Mouse (Mus musculus) small intestine, adult 2 months (tissue): ENCODE measurements around the gene Olfr1509. TPM values are rescaled to one million over a fixed set of nuclear protein-coding genes. Genes with fewer than 3 reads are reported as not detected.

Experiments used
- H3K27ac ChIP-seq: fragments of 200-500 bp; 2 replicates; pipeline ENCODE4 v1.5.1; 2012; ENCODE audit warnings: low read depth, low read length, control low read depth, inconsistent platforms; ENCODE audit not compliant: insufficient read depth
- H3K27me3 ChIP-seq: fragments of 200-500 bp; 2 replicates; pipeline ENCODE4 v1.6.1; 2012; ENCODE audit warnings: mild to moderate bottlenecking, moderate library complexity, low read length, inconsistent platforms; ENCODE audit not compliant: control insufficient read depth, insufficient read depth
- H3K36me3 ChIP-seq: fragments of 200-500 bp; 2 replicates; pipeline ENCODE4 v1.6.1; 2012; ENCODE audit warnings: mild to moderate bottlenecking, low read length, control low read depth, inconsistent platforms; ENCODE audit not compliant: control insufficient read depth, insufficient read depth
- H3K4me1 ChIP-seq: fragments of 200-500 bp; 2 replicates; pipeline ENCODE4 v1.6.1; 2012; ENCODE audit warnings: low read length, inconsistent platforms, mixed read lengths; ENCODE audit not compliant: control insufficient read depth, insufficient read depth, insufficient read length
- H3K4me3 ChIP-seq: fragments of 200-500 bp; 2 replicates; pipeline ENCODE4 v1.5.1; 2012; ENCODE audit warnings: low read depth, mild to moderate bottlenecking, control low read depth, inconsistent platforms, low read length, moderate library complexity
- CTCF ChIP-seq: fragments of 200-500 bp; IDR thresholded peaks from 2 replicates; pipeline ENCODE4 v1.5.1; 2012; ENCODE audit warnings: low read depth, mild to moderate bottlenecking, control low read depth, inconsistent platforms, low read length, moderate library complexity, mixed read lengths; ENCODE audit not compliant: insufficient replicate concordance, insufficient read length; ENCODE audit errors: extremely low read depth
- POLR2A ChIP-seq: fragments of 200-500 bp; IDR thresholded peaks from 2 replicates; pipeline ENCODE4 v1.6.1; 2012; ENCODE audit warnings: low read depth, mild to moderate bottlenecking, control low read depth, inconsistent platforms, low read length, moderate library complexity
- WGBS: fragments of 180-500 bp; shearing (Covaris S2); methylation state at CpG from one replicate; pipeline ENCODE4 v1.1.7; 2018; 5-methylcytosine and 5-hydroxymethylcytosine counted together
- polyA plus RNA-seq: library from polyadenylated mRNA; depleted of rRNA; stranded (reverse); fragments of >200 nt; gene quantifications from 2 replicates; pipeline ENCODE4 v1.2.3, GENCODE M21; 2012; rRNA removed

Olfr1509 gene
- polyA plus RNA-seq, 1 experiment, result not detected

- H3K4me3 ChIP-seq, result no peak within 1 kb of the TSS
- H3K27ac ChIP-seq, result no peak within 1 kb of the TSS
These were observed 24.6 kb downstream of the Olfr1509 start, which contains the start of gene Olfr1508 for GRCm38 (mm10) chr14:52467395-52467794. Gene Olfr1508 (minus strand): TSS chr14:52467495.

GRCm38 (mm10) chr14:52495516-52495915 lies 52.7 kb downstream of the Olfr1509 start, which contains the start of gene Olfr1507:
Gene Olfr1507 (minus strand): TSS chr14:52495749.
- TF ChIP-seq CTCF, result no peak
- TF ChIP-seq POLR2A, result no peak
- no peaks in the 10 kb centered on the region for H3K27me3 ChIP-seq
- no peak within 1 kb of the TSS for H3K27ac ChIP-seq
- no peaks in the 10 kb centered on the region for H3K4me1 ChIP-seq
- H3K36me3 ChIP-seq, result no peaks in the 10 kb centered on the region
- WGBS, result 80% methylated on average over 4 of the region's 4 CpGs
- no peak within 1 kb of the TSS for H3K4me3 ChIP-seq

More at GRCm38 (mm10) chr14:52467395-52467794, 24.6 kb downstream of the Olfr1509 start, which contains the start of gene Olfr1508:
- Histone ChIP-seq H3K27me3 (no peaks in the 10 kb centered on the region), H3K36me3 (no peaks in the 10 kb centered on the region), H3K4me1 (no peaks in the 10 kb centered on the region)
- no peak for TF ChIP-seq CTCF
- TF ChIP-seq POLR2A, result no peak
- WGBS, result 51% methylated on average over 2 of the region's 2 CpGs

Other genes starting within 250 kb of the Olfr1509 start
- gene Supt16, start 245.6 kb upstream of the Olfr1509 start, polyA plus RNA-seq, result 1.7 and 4.0 TPM in 2 replicates
- 10.5 and 19.6 TPM in 2 replicates for gene Chd8, start 185.2 kb upstream of the Olfr1509 start, polyA plus RNA-seq
- gene Tox4, start 163.8 kb upstream of the Olfr1509 start, polyA plus RNA-seq, result 11.7 and 26.0 TPM in 2 replicates
- 1.1 and 2.1 TPM in 2 replicates for gene Rab2b, start 163.4 kb upstream of the Olfr1509 start, polyA plus RNA-seq
- 5.7 and 8.2 TPM in 2 replicates for gene Mettl3, start 137.9 kb upstream of the Olfr1509 start, polyA plus RNA-seq
- 0.83 and 1.4 TPM in 2 replicates for gene Sall2, start 114.2 kb upstream of the Olfr1509 start, polyA plus RNA-seq
- gene Olfr1513, start 86.6 kb upstream of the Olfr1509 start, polyA plus RNA-seq, result not detected in 2 replicates
- not detected in 2 replicates for gene Olfr1512, start 63.8 kb upstream of the Olfr1509 start, polyA plus RNA-seq
- gene Olfr1511, start 45.6 kb upstream of the Olfr1509 start, polyA plus RNA-seq, result not detected in 2 replicates
- not detected in 2 replicates for gene Olfr1510, start 28.6 kb upstream of the Olfr1509 start, polyA plus RNA-seq
- gene Olfr1508, start 24.5 kb downstream of the Olfr1509 start, polyA plus RNA-seq, result not detected in 2 replicates
- not detected in 2 replicates for gene Olfr1507, start 52.8 kb downstream of the Olfr1509 start, polyA plus RNA-seq